Mouse (Mus musculus): Measurements from ENCODE around the gene Ascl5.
A peak's percentile ranks its signal among the peaks of the same experiment; 100 is the strongest.

The Ascl5 gene

DNA sequence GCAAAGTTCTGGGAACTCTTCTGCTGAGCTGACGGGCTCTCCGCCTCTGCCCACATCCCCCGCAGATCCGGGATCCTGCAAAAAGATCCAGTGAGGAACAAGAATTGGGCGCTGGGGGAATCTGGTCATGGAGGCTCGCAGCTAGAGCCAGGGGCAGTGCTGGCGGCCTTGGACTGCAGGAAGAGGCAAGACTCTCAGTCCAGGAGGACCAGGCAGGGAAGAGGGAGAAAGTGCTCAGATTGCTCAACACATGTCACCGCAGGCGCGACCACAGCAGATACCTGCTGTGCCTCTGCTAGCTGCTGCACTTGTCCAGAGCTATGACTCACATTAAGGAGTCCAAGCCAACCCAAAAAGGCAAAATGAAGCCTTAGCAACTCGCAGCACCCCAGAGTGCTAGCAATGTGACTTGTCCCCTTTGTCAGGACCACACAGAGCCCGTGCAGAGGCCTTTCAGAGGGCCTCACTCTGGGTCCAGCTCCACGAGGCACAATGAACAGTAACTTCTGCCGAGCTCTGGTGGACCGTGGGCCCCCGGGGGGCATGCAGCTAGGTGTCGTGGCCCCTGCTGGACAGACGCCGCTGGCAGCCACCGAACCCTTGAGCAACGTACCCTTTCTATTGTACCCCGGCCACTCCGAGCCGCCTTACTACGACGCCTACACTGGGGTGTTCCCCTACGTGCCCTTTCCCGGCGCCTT is at the start of gene Ascl5:
Gene Ascl5 (plus strand): TSS at position 493 of the 701 bp plus-strand sequence.
- peak in 1 of 2 experiments; percentile 43 for DNase-seq (ENCODE audit: inconsistent age in 2 of 2, low spot score in 1 of 2)

- DNase-seq (ENCODE audit: inconsistent age in 2 of 2, low spot score in 1 of 2): no peak
These were observed 49.2 kb upstream of the Ascl5 start for GRCm38 (mm10) chr1:136001438-136001837.

DNA sequence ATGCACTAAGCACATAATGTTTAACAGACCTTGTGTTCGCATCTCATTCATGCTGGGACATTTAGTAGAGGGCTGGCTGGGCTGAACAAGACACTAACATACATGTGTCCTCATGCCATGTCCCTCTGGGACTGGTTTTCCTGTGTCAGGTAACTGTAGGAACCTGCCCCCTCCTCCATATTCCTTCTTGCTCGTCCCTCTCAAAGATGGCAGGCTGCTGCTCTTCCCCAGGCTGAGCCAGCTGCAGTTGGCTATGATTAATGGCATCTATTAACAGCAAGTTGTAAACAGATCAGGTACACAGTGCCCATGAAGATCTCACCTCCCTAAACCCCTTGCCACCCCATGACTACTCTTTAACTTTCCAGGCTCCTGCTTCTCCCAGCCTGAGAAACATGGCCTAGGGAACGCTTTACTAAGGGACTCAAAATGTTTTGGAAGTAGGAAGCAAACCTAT is 44.3 kb upstream of the Ascl5 start, which contains the start of gene Igfn1:
Gene Igfn1 (minus strand): TSS at position 51 of the 457 bp plus-strand sequence.
- no peak for DNase-seq (ENCODE audit: inconsistent age in 2 of 2, low spot score in 1 of 2)

GRCm38 (mm10) chr1:136007211-136008158 is 43.1 kb upstream of the Ascl5 start, which contains the start of gene Tmem9:
Tmem9 (plus strand) TSS chr1:136008150.
- DNase-seq (ENCODE audit: inconsistent age in 2 of 2, low spot score in 1 of 2): peak; percentile 87 to 96

DNA sequence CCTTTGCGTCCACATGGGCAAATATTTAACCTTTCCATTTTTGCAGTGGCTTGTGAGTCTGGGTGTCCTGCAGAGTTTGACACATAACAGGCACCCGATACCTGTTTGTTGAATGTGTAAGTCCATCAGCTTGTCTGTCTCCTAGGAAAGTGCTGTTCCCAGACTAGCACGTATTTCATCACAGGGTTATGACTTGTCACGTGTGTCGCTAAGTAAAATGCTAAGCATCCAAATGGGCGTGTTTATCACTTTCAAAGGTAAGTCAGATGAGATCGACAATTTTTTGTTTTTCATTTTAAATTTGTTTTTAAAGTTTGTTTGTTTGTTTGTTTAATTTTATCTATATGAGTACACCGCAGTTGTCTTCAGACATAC is 42.5 kb upstream of the Ascl5 start:
- DNase-seq (ENCODE audit: inconsistent age in 2 of 2, low spot score in 1 of 2): no peak

DNA sequence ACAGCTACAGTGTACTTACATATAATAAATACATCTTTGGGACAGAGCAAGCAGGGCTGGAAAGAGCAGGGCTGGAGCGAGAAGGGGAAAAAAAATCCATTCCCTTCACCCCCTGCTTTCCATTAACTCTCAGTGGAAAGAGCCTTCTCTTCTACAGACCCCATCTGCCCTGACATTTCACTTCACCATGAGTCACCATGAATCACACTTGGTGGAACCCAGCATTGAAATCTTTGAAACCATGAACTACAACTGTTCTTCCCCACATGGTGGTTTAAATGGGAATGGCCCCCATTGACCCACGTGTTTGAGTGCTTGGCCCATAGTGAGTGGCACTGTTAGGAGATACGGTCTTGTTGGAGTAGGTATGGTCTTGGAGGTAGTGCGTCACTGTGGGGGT is 40.4 kb upstream of the Ascl5 start:
- peak in 1 of 2 experiments; percentile 60 for DNase-seq (ENCODE audit: inconsistent age in 2 of 2, low spot score in 1 of 2)

- no peak for DNase-seq (ENCODE audit: inconsistent age in 2 of 2, low spot score in 1 of 2)
These were observed 37.1 kb upstream of the Ascl5 start for GRCm38 (mm10) chr1:136013513-136013912.

DNA sequence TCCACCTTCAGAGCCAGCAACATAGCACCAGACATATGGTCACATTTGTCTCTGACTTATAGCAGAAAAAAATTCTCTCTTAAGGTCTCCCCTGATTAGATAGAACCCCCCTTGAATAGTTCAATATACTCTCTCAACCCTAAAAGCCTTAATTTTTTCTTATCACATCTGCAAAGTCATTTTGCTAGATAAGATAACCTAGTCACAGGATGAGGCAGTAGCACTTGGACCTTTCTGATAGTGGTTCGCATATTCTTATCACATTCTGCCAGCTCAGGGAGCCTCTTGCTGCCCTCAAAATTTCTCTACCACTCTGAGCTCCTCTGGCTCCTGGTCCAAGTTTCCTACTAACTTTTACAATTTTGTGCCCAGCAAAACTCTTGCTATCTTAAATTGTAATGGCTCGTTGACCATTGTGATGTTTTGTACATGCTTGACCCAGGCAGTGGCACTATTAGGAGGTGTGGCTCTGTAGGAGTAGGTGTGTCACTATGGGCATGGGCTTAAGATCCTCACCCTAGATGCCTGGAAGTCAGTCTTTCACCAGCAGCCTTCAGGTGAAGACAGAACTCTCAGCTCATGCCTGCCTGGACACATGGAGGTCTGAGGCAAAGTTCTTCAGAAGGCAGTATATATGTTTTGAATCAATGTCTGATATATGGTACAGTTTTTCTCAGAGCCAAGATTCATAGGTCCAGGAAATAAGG is 35.7 kb upstream of the Ascl5 start:
- DNase-seq (ENCODE audit: inconsistent age in 2 of 2, low spot score in 1 of 2): no peak

- no peak for DNase-seq (ENCODE audit: inconsistent age in 2 of 2, low spot score in 1 of 2)
These were observed 33.3 kb upstream of the Ascl5 start for GRCm38 (mm10) chr1:136017307-136017706.

GRCm38 (mm10) chr1:136017907-136018313 is 32.7 kb upstream of the Ascl5 start:
- peak; percentile 93 to 98 for DNase-seq (ENCODE audit: inconsistent age in 2 of 2, low spot score in 1 of 2)

GRCm38 (mm10) chr1:136018390-136019189 is 32.0 kb upstream of the Ascl5 start:
- peak; percentile 44 to 76 for DNase-seq (ENCODE audit: inconsistent age in 2 of 2, low spot score in 1 of 2)

DNA sequence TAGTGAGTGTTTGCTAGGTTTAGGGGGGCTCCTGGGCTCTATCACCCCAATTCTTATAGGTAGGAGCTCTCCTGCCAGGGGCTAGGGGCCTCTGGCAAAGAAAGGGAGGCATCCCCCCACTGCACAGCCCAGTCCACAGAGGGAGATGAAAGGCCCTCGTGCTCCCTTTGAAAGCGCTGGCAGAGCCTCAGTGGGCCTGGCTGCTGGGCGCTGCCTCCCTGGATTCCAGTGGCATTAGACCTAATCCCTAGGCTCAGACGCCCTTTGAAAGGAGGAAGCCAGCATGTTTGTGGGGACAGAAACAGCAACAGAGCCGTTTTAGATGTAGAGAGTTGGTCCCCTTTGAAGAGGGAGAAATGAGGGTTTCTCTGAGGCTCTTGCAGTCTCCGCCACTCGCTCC is 20.4 kb upstream of the Ascl5 start:
- DNase-seq (ENCODE audit: inconsistent age in 2 of 2, low spot score in 1 of 2): no peak

DNA sequence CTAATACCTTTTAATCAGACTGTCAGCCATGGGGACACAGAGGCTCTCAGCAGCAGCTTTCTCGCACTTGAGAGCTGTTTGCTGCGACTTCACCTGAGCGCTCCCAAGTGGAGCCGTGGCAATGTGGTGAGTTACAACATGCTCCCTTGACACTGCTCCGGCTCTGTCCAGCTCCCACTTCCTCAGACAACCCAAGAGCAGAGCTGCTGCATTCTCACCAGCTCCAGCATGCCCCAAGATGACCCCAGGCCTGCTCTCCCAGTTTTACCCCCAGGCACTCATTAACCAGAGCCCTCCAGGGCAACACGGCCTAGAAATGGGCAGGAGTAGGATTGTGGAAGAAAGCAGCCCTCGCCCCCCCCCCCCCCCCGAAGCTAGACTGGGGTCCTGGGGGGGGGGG is 18.9 kb upstream of the Ascl5 start:
- DNase-seq (ENCODE audit: inconsistent age in 2 of 2, low spot score in 1 of 2): no peak

GRCm38 (mm10) chr1:136032961-136033360 is 17.6 kb upstream of the Ascl5 start:
- DNase-seq (ENCODE audit: inconsistent age in 2 of 2, low spot score in 1 of 2): no peak

- DNase-seq (ENCODE audit: inconsistent age in 2 of 2, low spot score in 1 of 2): no peak
These were observed 11.7 kb upstream of the Ascl5 start for GRCm38 (mm10) chr1:136038746-136039538.

GRCm38 (mm10) chr1:136040452-136040851 is 10.2 kb upstream of the Ascl5 start:
- no peak for DNase-seq (ENCODE audit: inconsistent age in 2 of 2, low spot score in 1 of 2)

DNA sequence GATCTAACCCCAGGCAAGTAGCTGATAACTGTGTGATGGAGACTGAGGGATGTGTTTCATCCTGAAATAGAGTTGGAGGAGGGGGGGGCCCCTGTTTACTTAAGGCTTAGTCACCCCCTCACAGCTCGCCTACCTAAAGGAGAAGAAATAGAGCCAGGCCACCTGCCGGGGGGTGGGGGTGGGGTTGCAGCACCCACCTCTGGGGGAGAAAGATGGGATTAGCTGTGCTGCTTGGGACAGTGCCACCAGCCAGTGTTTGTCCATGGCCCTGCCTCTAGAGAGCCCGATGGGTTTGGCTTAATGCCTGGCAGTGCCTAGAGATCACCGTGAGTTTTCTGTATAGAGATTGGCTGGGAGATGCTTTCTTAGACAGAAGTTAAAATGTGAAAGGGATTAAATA is 9.7 kb upstream of the Ascl5 start:
- DNase-seq (ENCODE audit: inconsistent age in 2 of 2, low spot score in 1 of 2): no peak

DNA sequence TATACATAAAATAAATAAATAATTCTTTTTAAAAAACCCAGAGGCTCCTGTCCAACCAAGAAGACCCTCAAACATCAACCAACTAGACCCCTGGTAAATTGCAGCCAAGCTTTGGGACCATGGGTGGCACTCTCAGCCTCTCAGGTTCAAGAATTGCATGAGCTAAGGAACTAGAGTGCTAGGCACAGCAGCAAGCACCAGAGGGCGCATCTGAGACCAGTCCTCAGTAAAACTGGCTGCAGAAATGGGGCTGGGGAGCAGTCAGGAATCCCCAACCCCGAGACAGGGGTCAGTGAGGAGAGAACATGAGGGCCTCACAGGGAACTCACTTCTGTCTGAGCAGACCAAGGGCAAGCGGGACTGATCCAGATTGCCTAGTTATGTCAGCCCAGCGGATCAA is 4.8 kb upstream of the Ascl5 start:
- DNase-seq (ENCODE audit: inconsistent age in 2 of 2, low spot score in 1 of 2): peak; percentile 23 to 80

DNA sequence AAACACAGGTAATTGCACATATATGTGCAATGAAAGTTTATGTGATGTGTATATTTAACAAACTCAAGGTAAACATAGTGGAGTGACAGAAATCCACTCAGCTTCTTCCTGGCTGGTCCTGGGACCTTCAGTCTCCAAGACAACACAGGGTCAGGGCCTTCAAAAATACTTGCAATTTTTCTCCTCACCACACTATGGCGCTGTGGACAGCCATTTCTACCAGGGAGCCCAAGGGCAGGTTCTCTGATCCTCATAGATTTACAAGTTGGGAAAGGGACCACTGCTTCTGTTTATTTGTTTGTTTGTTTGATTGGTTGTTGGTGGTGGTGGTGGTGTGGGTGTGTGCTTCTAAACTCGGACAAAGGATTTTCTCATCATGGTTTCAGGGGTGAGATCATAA is 3.2 kb upstream of the Ascl5 start:
- DNase-seq (ENCODE audit: inconsistent age in 2 of 2, low spot score in 1 of 2): peak; percentile 15 to 77

DNA sequence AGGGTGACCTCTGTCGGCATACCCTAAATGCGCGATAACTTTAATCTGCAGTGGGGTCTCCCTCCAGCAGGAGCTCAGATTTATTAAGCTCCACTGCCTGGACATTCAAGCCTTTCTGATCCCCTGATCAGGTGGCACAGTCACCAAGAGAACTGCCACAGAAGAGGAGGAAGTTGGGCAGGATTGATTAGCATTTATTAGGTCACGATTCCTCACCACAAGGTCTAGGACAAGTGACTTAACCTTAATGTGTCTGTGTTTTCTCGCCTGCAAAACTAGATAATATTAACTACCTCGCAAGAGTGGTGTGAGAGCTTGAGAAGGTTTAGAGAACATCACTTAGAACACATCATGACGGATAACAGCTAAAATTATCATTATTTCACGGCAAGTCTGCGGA is 2.7 kb upstream of the Ascl5 start:
- DNase-seq (ENCODE audit: inconsistent age in 2 of 2, low spot score in 1 of 2): no peak

All from adrenal gland, adult (tissue).